Mouse (Mus musculus): ENCODE results near the gene Pot1b.

GRCm38 (mm10) chr17:55711984-55712811 lies at the start of gene Pot1b:
- TF ChIP-seq GATA1 (IDR thresholded peaks at IDR 0.05; ENCODE audit: borderline replicate concordance, low read length) (no peak), FLI1 (IDR thresholded peaks at IDR 0.05; ENCODE audit: low read length) (no peak)
